In the genomic region with DNA sequence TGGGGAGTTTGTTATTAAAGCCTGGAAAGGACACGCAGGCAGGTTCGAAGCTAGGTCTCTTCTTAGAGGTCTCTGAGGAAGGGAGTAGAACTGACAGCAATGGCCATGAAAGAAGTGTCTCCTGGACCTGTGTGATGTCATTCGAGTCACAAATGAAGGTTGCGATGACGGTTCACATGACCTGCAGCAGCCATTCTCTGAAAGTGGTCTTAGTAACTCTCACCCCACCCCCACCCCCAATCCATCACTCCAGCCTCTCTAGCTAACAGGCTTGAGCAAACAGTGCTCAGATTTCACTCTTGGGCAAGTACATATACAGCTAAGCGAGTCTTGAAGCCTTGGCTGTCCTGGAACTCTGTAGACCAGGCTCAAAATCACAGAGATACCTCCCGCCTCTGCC, we compare ENCODE assay signal across 8 mouse cellular contexts. TPM values are rescaled to one million over a fixed set of nuclear protein-coding genes. Genes with fewer than 3 reads are reported as not detected.
DNase-seq lines count a peak whose midpoint lies in the region; ATAC-seq and TF ChIP-seq lines count a peak whose summit lies in the region.

No protein-coding gene starts in this region.

- no peak for TF ChIP-seq CTCF in midbrain, postnatal 0 days (IDR thresholded peaks at IDR 0.05)
- TF ChIP-seq CTCF in thymus, adult 2 months (IDR thresholded peaks at IDR 0.05; ENCODE audit: borderline replicate concordance, control insufficient read depth, extremely low read depth, insufficient read depth, low read length, poor library complexity), result no peak

- H3K4me2 ChIP-seq in heart, embryonic 14.5 days (ENCODE audit: low read length), result peak overlapping the region; percentile 89
- H3K4me2 ChIP-seq in intestine, embryonic 14.5 days (ENCODE audit: low read length), result peak overlapping the region; percentile 70
- H3K4me2 ChIP-seq in midbrain, postnatal 0 days (ENCODE audit: low read depth, low read length, poor library complexity, severe bottlenecking), result peak overlapping the region; percentile 70

- peak overlapping the region; percentile 60 to 87; a peak in 3 of 4 replicates for H3K4me3 ChIP-seq in heart, embryonic 14.5 days (ENCODE audit: control insufficient read depth in 1 of 2, insufficient read depth in 1 of 2, low read depth in 1 of 2, low read length in 2 of 2)
- peak overlapping the region; percentile 63 for H3K4me3 ChIP-seq in intestine, embryonic 14.5 days (ENCODE audit: low read depth, low read length)
- H3K4me3 ChIP-seq in midbrain, postnatal 0 days (ENCODE audit: low read depth, low read length), result peak overlapping the region; percentile 66
- no peak overlapping the region for H3K4me3 ChIP-seq in thymus, adult 2 months (ENCODE audit: control insufficient read depth, insufficient read depth, low read length)

- WGBS in heart, embryonic 14.5 days, result 50% methylated on average over 7 of the region's 7 CpGs
- 32% methylated on average over 7 of the region's 7 CpGs for WGBS in intestine, embryonic 14.5 days
- 73% methylated on average over 7 of the region's 7 CpGs for WGBS in midbrain, postnatal 0 days
- 76% methylated on average over 7 of the region's 7 CpGs for WGBS in thymus, adult 2 months

- intact Hi-C loops in heart, postnatal 14 days (cut with DNase I), result no loop called here

- 0 out of 2 replicates have a peak, but pooled peaks cover 5% of the 10 kb centered on the region for H3K36me3 ChIP-seq in heart, embryonic 14.5 days (ENCODE audit: control insufficient read depth, insufficient read depth, low read length)
- H3K36me3 ChIP-seq in intestine, embryonic 14.5 days (ENCODE audit: control insufficient read depth, insufficient read depth, low read length), result peaks cover 11% of the 10 kb centered on the region; the same call in 1 of the 2 replicates
- no peaks in the 10 kb centered on the region for H3K36me3 ChIP-seq in midbrain, postnatal 0 days (ENCODE audit: insufficient read depth, low read length)
- H3K36me3 ChIP-seq in thymus, adult 2 months (ENCODE audit: control insufficient read depth, insufficient read depth, low read length), result no peaks in the 10 kb centered on the region

- ATAC-seq in heart, embryonic 14.5 days (ENCODE audit: insufficient number of reproducible peaks, insufficient read depth, low FRiP score, low read depth), result no peak
- 0 out of 2 replicates have a peak, but pooled peaks have one; percentile 9 for ATAC-seq in intestine, embryonic 14.5 days (replicated peaks; ENCODE audit: low FRiP score, low TSS enrichment, low read depth)
- ATAC-seq in midbrain, postnatal 0 days (ENCODE audit: low FRiP score), result no peak

- peak overlapping the region; percentile 82 for H3K9ac ChIP-seq in heart, embryonic 14.5 days (ENCODE audit: low read length)
- H3K9ac ChIP-seq in intestine, embryonic 14.5 days (ENCODE audit: low read length), result peak overlapping the region; percentile 78
- peak overlapping the region; percentile 84; the same call in 1 of the 2 replicates for H3K9ac ChIP-seq in midbrain, postnatal 0 days (replicated peaks; ENCODE audit: low read length, poor library complexity, severe bottlenecking)

- TF ChIP-seq POLR2A in thymus, adult 2 months (IDR thresholded peaks at IDR 0.05; ENCODE audit: control insufficient read depth, extremely low read depth, insufficient read depth, low read length, poor library complexity), result no peak

- H3K27me3 ChIP-seq in heart, embryonic 14.5 days (ENCODE audit: control insufficient read depth, insufficient read depth, low read length), result no peaks in the 10 kb centered on the region
- no peaks in the 10 kb centered on the region for H3K27me3 ChIP-seq in intestine, embryonic 14.5 days (replicated peaks; ENCODE audit: control insufficient read depth, insufficient read depth, low read length)
- no peaks in the 10 kb centered on the region for H3K27me3 ChIP-seq in midbrain, postnatal 0 days (ENCODE audit: insufficient read depth, low read length)
- H3K27me3 ChIP-seq in thymus, adult 2 months (ENCODE audit: control insufficient read depth, insufficient read depth, low read length), result no peaks in the 10 kb centered on the region

- H3K27ac ChIP-seq in heart, embryonic 14.5 days (replicated peaks in 1 of 2; ENCODE audit: control insufficient read depth in 1 of 2, insufficient read depth in 1 of 2, low read depth in 2 of 2, low read length in 2 of 2), result peak overlapping the region; percentile 65 to 88
- peak overlapping the region; percentile 81 for H3K27ac ChIP-seq in intestine, embryonic 14.5 days (ENCODE audit: low read depth)
- peak overlapping the region; percentile 43; the same call in 1 of the 2 replicates for H3K27ac ChIP-seq in midbrain, postnatal 0 days (ENCODE audit: low read depth, low read length)
- no peak overlapping the region for H3K27ac ChIP-seq in thymus, adult 2 months (ENCODE audit: control insufficient read depth, insufficient read depth, low read length)

- H3K4me1 ChIP-seq in heart, embryonic 14.5 days (ENCODE audit: control insufficient read depth in 2 of 2, insufficient read depth in 2 of 2, low read length in 2 of 2), result peaks cover 8 to 13% of the 10 kb centered on the region in 2 experiments
- no peaks in the 10 kb centered on the region; the same call in 1 of the 2 replicates for H3K4me1 ChIP-seq in intestine, embryonic 14.5 days (replicated peaks; ENCODE audit: control insufficient read depth, insufficient read depth, low read length)
- 0 out of 2 replicates have a peak, but pooled peaks cover 3% of the 10 kb centered on the region for H3K4me1 ChIP-seq in midbrain, postnatal 0 days (ENCODE audit: insufficient read depth, low read length)
- H3K4me1 ChIP-seq in thymus, adult 2 months (replicated peaks; ENCODE audit: control insufficient read depth, insufficient read depth, low read length), result peaks cover 14% of the 10 kb centered on the region

- H3K9me3 ChIP-seq in heart, embryonic 14.5 days (ENCODE audit: control insufficient read depth, low read length), result peaks cover 11% of the 10 kb centered on the region; the same call in 1 of the 2 replicates
- no peaks in the 10 kb centered on the region for H3K9me3 ChIP-seq in intestine, embryonic 14.5 days (ENCODE audit: control insufficient read depth, low read length)
- H3K9me3 ChIP-seq in midbrain, postnatal 0 days (ENCODE audit: low read length), result no peaks in the 10 kb centered on the region

- no peak for DNase-seq in heart, postnatal 14 days
- DNase-seq in embryo, embryonic 10.5 days (ENCODE audit: low spot score), result peak; percentile 63
- no peak for DNase-seq in intestine, embryonic 14.5 days (ENCODE audit: low spot score)
- DNase-seq in midbrain, postnatal 0 days (ENCODE audit: low spot score), result no peak
- DNase-seq in cerebellum, postnatal 25 days, result no peak
- DNase-seq in thymus, postnatal 25 days, result no peak
- DNase-seq in thymus, adult 2 months, result no peak

RNA-seq across cellular contexts. Expression of gene Gusb, which starts 0.4 kb away (rescaled TPM):
- polyA plus RNA-seq in heart, embryonic 14.5 days (2014; fragmentation: Nextera tagmentation; extraction: Ambion mirVana), result 49.2 and 54.2 TPM in 2 replicates
- 10 to 100 TPM; 18.5 to 19.0 TPM for total RNA-seq in heart, postnatal 14 days (2021)
- polyA plus RNA-seq in intestine, embryonic 14.5 days (2014; fragmentation: Nextera tagmentation; extraction: Ambion mirVana), result 94.9 and 98.4 TPM in 2 replicates
- total RNA-seq in midbrain, postnatal 0 days (2014; rRNA removed), result 22.0 and 26.7 TPM in 2 replicates
- 42.3 and 44.9 TPM in 2 replicates for polyA plus RNA-seq in midbrain, postnatal 0 days (2015; fragmentation: Nextera tagmentation; extraction: Ambion mirVana)
- polyA plus RNA-seq in thymus, adult 2 months (2012; rRNA removed), result 55.1 and 57.5 TPM in 2 replicates

RNA-seq across cellular contexts. Expression of gene Asl, which starts 25.8 kb away (rescaled TPM):
- 16.4 and 19.3 TPM in 2 replicates for polyA plus RNA-seq in heart, embryonic 14.5 days (2014; fragmentation: Nextera tagmentation; extraction: Ambion mirVana)
- total RNA-seq in heart, postnatal 14 days (2021), result 1 to 10 TPM; 6.8 to 7.7 TPM
- polyA plus RNA-seq in intestine, embryonic 14.5 days (2014; fragmentation: Nextera tagmentation; extraction: Ambion mirVana), result 44.6 and 55.7 TPM in 2 replicates
- total RNA-seq in midbrain, postnatal 0 days (2014; rRNA removed), result 34.0 and 39.1 TPM in 2 replicates
- polyA plus RNA-seq in midbrain, postnatal 0 days (2015; fragmentation: Nextera tagmentation; extraction: Ambion mirVana), result 52.8 and 54.0 TPM in 2 replicates
- polyA plus RNA-seq in thymus, adult 2 months (2012; rRNA removed), result 33.0 and 40.4 TPM in 2 replicates

RNA-seq across cellular contexts. Expression of gene Crcp, which starts 25.9 kb away (rescaled TPM):
- 15.1 and 16.3 TPM in 2 replicates for polyA plus RNA-seq in heart, embryonic 14.5 days (2014; fragmentation: Nextera tagmentation; extraction: Ambion mirVana)
- 10 to 100 TPM; 11.4 to 11.9 TPM for total RNA-seq in heart, postnatal 14 days (2021)
- polyA plus RNA-seq in intestine, embryonic 14.5 days (2014; fragmentation: Nextera tagmentation; extraction: Ambion mirVana), result 19.7 and 23.4 TPM in 2 replicates
- total RNA-seq in midbrain, postnatal 0 days (2014; rRNA removed), result 54.0 and 63.3 TPM in 2 replicates
- 86.8 and 90.9 TPM in 2 replicates for polyA plus RNA-seq in midbrain, postnatal 0 days (2015; fragmentation: Nextera tagmentation; extraction: Ambion mirVana)
- 17.0 and 17.5 TPM in 2 replicates for polyA plus RNA-seq in thymus, adult 2 months (2012; rRNA removed)
